Mouse (Mus musculus): ENCODE measurements around the gene Lman2l.

DNA sequence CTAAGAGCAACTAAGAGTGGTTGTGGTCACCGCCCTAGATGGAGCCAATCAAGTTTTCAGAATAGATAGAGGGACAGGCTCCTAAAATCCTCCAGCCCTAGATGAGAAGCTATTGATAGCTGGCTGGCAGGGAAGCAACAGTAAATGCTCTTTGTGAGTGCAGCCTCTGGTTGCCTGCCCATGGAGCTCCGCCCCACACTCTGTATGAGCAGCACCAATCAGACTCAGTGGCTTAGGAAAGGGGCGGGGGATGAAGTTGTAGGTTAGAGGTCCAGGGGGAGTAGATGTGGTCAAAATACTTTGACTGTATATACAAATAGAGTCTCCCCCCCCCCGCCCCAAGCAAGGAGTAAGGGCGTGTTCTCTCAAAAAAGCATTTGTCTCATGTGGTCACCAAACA, 22.4 kb upstream of the Lman2l start:
- TF ChIP-seq POLR2A (IDR thresholded peaks at IDR 0.05; ENCODE audit: borderline replicate concordance, extremely low read depth, insufficient read depth, insufficient read length, poor library complexity, severe bottlenecking), result no peak
- no peak for TF ChIP-seq CTCF (IDR thresholded peaks at IDR 0.05; ENCODE audit: borderline replicate concordance, extremely low read depth, insufficient read depth, insufficient read length)
